Mouse (Mus musculus) limb, embryonic 10.5 days (tissue): ENCODE measurements at regions not wholly inside any gene's neighbourhood (a gene's known extent, or its start where the extent isn't known, plus 50 kb on each side); places are given as distances from the start of the nearest gene placed in this dataset.

Experiments used
- DNase-seq: peaks from one replicate; pipeline ENCODE4 v3.0.0-alpha.2; 2017; ENCODE audit warnings: low spot score
- H3K27ac ChIP-seq: fragments of 300-500 bp; sonication (generic); 2 replicates; pipeline ENCODE4 v1.5.1; 2016; ENCODE audit warnings: mild to moderate bottlenecking
- H3K27me3 ChIP-seq: fragments of 300-500 bp; sonication (generic); 2 replicates; pipeline ENCODE4 v1.6.1; 2016; ENCODE audit warnings: low read depth, mild to moderate bottlenecking; ENCODE audit not compliant: poor library complexity, severe bottlenecking
- H3K36me3 ChIP-seq: fragments of 300-500 bp; sonication (generic); 2 replicates; pipeline ENCODE4 v1.6.1; 2016; ENCODE audit warnings: mild to moderate bottlenecking, moderate library complexity
- H3K4me1 ChIP-seq: fragments of 300-500 bp; sonication (generic); 2 replicates; pipeline ENCODE4 v1.6.1; 2016
- H3K4me3 ChIP-seq: fragments of 300-500 bp; sonication (generic); 2 replicates; pipeline ENCODE4 v1.5.1; 2016; ENCODE audit warnings: mild to moderate bottlenecking, moderate library complexity
- H3K9me3 ChIP-seq: fragments of 300-500 bp; sonication (generic); replicated peaks from 2 replicates; pipeline ENCODE4 v1.6.1; 2016; ENCODE audit warnings: mild to moderate bottlenecking
- WGBS: fragments of 180-500 bp; shearing (Covaris S2); methylation state at CpG from one replicate; pipeline ENCODE4 v1.1.7; 2016; 5-methylcytosine and 5-hydroxymethylcytosine counted together

DNA sequence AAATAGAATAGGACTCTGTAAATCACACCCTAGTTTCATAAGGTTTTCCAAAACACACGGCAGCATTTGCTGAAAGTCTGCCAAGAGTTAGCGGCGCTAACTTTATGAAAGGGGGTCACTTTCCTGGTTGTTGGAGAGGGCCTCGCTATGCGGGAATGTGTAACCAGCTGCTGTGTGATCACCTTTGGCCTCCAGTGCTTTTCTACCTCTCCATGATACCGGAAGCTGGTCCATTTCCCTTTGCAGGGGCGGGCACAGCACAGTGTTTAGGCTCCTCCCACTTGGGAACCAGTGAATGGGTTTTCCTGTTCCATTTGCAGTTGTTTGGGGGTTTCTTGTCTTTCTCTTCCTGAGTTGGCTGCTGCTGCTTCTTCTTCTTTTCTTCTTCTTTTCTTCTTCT, 250.3 kb downstream of the Ppp4r2 start:
- no peak overlapping the region for H3K27ac ChIP-seq
- DNase-seq, result no peak
- H3K9me3 ChIP-seq, result no peaks in the 10 kb centered on the region
- WGBS, result 78% methylated on average over 7 of the region's 7 CpGs
- H3K27me3 ChIP-seq, result no peaks in the 10 kb centered on the region
- H3K36me3 ChIP-seq, result no peaks in the 10 kb centered on the region
- H3K4me1 ChIP-seq, result no peaks in the 10 kb centered on the region
- H3K4me3 ChIP-seq, result no peak overlapping the region

DNA sequence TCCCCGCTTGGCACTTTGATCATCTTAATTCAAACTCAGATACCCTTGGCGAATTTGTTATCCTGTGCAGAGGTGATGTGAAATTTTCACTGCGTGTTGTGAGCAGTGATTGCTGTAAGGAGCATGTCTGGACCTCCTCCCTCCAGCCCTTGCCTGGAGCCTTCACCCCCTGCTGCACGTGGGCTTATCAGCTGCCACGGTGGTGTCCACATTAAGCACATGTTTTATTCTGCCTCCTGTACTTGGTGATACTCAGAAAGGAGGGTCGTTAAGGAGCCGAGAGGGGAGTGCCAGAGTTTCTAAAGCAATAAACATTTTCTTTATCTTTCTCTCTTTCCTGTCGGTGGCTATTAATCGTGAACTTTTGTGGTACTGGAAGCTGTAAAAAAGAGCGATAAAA, 258.8 kb downstream of the Ppp4r2 start:
- Histone ChIP-seq H3K4me1 (peaks cover 14% of the 10 kb centered on the region), H3K27me3 (no peaks in the 10 kb centered on the region), H3K27ac (no peak overlapping the region), H3K9me3 (no peaks in the 10 kb centered on the region), H3K36me3 (no peaks in the 10 kb centered on the region), H3K4me3 (no peak overlapping the region)
- 30% methylated on average over 10 of the region's 10 CpGs for WGBS
- DNase-seq, result no peak
